Mouse (Mus musculus) heart, adult 11 months (tissue): Measurements from ENCODE around the gene Sorbs1.

ENCODE experiments used
- DNase-seq: peaks from one replicate; pipeline ENCODE4 v3.0.0; 2022

Sorbs1 gene

GRCm38 (mm10) chr19:40477445-40477941 lies 36.1 kb downstream of the Sorbs1 start:
- peak; percentile 97 for DNase-seq

DNA sequence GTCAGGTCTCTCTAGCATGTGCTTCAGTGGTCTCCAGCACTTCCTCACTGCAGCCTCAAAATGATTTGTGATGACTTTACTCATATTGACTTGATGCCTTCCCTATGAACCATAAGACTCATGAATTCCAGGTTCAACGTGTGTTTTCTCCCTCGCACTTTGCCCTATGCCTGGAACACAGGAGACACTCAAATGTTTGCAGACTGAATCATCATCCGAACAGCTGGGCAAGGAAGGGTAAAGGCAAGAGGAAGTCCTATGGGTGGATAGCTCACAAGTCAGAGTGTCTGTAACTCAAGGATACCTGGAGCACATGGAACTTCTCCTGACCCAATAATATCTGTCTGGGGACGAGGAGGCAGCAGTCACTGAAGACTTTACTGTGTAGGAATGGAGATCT lies 37.1 kb downstream of the Sorbs1 start:
- DNase-seq: no peak

DNA sequence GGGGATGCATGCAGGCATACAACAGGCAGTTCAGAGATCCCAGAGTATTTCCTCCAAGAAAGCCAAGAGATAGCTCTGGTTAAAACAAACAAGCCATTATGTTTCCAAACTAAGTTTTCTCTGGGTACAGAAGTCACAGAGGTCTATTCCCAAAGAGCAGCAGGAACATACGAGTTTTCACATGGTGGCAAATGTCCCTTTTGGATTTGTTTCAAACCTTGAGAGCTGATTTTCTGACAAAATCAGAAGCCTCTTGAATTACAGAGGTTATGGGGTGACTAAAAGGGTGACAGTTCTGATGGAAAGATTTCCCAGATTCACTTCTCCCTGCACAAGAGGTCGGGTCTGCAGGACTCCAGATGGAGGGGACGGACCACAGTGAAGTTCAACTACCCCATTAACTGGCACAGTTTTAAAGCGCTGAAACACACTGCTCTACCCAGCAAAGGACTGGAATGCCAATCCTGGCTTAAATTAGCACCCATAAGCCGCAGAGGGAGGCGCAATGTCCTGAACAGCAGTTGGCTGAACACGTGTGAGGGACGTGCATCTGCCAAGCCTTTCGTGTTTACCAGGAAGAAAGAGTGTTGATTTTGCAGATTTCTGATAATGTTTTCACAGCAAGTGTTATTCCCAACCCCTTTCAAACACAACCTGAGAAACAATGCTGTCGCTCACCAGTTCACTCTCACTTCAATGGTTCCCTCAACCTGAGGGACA lies 41.9 kb downstream of the Sorbs1 start:
- DNase-seq: peak; percentile 97

- DNase-seq: no peak
Measured at GRCm38 (mm10) chr19:40469792-40470191, 43.8 kb downstream of the Sorbs1 start.

DNA sequence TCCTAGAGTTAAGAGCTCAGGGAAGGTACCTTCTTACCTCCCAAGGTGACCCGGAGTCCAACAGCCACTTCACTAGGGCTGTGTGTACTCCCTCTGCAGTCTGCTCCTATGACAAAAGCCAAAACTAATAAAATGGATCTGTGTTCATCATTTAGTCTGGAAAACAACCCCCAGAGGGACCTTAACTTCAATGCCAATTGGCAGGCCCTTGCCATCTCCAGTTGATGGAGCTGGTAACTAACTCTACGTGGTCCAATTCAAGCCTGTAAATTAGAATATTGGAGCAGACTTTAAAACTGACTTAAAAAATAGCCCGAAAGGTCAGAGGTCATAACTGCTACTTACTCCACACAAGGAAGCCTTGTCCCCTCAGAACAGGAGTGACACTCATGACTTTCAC lies 45.3 kb downstream of the Sorbs1 start:
- no peak for DNase-seq

GRCm38 (mm10) chr19:40467810-40468209 lies 45.8 kb downstream of the Sorbs1 start:
- peak; percentile 96 for DNase-seq

DNA sequence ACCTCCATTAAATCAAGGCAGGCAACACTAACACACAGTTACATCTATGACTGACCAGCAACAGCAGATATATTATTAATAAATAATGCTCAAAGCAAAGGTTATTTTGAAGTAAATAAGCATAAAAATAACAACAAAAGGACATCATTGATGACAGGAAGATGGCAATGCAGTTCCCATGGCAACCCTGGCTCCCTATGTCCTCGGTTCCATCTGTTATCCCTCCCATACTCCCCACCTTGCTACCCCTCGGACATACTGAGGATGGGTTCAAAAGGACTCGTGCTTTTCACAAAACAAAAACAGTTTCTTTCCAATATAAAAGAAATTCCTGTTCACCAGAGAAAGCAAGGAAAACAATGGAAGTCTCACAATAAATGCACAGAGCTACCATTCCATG lies 48.2 kb downstream of the Sorbs1 start:
- DNase-seq: no peak

DNA sequence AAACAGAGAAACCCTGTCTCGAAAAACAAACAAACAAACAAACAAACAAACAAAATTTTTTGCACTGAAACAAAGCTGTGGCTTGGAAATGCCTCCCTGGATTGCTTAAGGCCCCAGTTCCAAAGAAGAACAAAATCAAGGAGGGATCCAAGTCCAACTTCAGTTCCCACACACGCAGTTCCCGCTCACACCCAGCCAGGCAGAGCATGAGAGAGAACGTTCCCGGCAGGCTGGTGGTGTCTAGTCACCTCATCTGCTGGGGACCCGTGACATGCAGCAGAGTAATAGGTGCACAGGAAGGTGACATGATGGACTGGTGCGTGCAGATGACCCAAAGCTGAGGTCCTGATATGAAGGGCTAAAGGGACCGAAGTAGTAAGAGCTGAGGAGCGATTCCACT lies 49.2 kb downstream of the Sorbs1 start:
- no peak for DNase-seq

DNA sequence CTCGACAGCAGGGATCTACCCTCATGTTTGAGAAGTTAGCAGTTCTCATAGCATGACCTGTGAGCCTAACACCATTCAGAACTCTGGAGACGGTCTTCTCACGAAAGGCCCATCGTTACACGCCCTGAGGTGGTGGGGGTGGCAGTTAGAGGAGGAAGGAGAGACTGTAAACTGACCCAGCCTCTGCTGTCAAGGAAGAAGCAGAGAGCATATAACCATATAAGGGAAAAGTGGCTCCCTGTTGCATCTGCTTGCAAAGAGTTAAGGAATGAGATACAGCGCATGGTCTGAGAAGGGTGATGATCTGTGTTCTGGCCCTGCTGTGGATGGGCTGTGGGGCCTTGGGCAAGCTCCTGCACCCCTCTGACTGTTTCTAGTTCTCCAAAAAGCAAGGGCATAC lies 50.7 kb downstream of the Sorbs1 start:
- no peak for DNase-seq

GRCm38 (mm10) chr19:40462481-40462880 lies 51.1 kb downstream of the Sorbs1 start:
- DNase-seq: no peak

- DNase-seq: no peak
Measured at GRCm38 (mm10) chr19:40461662-40462061, 51.9 kb downstream of the Sorbs1 start.

DNA sequence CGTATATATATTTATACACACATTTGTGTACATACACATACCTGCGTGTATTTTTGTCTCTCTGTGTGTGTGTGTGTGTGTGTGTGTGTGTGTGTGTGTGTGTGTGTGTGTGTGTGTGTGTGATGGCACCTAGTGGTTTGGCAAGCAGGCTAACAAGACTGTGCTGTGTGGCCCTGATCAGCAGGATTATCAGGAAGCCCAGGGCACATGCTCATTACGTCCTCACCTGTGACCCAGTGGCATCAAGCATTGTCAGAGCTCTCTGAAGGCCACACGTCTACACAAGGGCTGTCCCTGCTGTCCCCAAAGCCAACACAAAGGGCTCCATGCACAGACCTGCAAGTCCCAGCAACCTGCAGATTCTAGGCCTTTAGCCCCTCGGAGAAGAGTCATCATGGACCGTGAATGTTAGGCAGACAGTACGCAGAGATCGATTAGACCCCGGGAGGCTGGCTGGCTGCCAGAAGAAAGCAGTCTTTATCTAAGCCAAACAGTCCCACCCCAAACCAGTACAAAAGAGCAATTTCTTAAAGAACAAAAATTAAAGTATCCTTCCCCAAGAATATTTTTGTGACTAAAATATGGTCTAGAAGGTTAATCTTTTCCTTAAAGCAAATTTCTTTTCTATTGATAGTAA lies 52.6 kb downstream of the Sorbs1 start:
- no peak for DNase-seq

GRCm38 (mm10) chr19:40459338-40459737 lies 54.2 kb downstream of the Sorbs1 start:
- no peak for DNase-seq

GRCm38 (mm10) chr19:40458806-40459205 lies 54.8 kb downstream of the Sorbs1 start:
- no peak for DNase-seq

- DNase-seq: no peak
Measured at GRCm38 (mm10) chr19:40455248-40455647, 58.3 kb downstream of the Sorbs1 start.

DNA sequence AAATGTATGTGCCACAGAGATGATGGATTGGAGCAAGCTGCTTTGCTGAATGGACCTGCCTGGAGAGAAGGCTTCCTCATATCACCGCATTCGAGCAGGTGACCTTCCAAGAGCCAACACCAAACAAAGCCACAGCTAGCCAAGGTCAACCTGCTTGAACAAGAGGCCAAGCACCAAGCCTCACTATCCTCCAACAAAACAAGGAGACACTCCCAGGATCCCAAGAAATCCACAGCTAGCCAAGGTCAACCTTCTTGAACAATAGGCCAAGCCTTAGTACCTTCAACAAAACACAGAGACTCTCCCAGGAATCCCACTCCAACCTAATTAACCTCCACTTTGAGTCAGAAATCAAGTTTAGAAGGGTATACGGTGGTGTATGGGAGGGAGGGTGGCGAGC lies 59.5 kb downstream of the Sorbs1 start:
- DNase-seq: no peak

DNA sequence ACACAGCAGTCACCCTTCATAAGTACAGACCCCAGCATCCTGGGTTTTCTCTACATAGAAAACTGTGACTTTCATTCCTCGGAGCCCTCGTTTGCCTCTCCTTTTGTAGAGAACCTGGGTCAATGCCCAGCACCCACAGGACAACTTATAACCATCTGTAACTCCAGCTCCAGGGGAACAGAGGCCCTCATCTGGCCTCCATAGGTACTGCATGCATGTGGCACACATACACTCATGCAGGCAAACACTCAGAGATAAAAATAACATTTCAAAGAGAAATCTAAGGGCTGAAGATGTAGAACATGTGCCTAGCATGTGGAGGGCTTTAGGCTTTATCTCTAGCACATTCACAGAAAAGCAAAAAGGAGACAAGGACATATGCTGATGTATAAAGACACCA lies 61.4 kb downstream of the Sorbs1 start:
- DNase-seq: no peak

- no peak for DNase-seq
Measured at GRCm38 (mm10) chr19:40451307-40451706, 62.3 kb downstream of the Sorbs1 start.

- DNase-seq: no peak
Measured at GRCm38 (mm10) chr19:40446525-40446924, 67.1 kb downstream of the Sorbs1 start.

- peak; percentile 79 for DNase-seq
Measured at GRCm38 (mm10) chr19:40442377-40442776, 71.2 kb downstream of the Sorbs1 start.

DNA sequence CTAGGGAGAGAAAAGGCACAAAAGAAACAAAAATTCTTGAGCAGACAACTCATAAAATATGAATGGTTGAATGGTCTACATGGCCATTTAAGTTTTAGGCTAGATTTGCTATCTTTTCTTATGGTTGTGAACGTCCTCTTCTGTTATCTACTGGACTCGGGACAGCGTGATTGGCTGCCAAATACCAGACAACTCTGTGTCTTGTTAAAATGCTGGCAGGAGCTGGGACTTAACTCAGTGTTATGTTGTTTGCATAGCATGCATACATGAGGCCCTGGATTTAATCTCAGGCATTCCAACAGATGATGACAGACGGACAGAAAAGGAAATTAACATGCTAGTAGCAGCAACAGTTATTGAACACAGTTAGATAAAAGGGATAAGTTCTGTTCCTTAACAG lies 72.6 kb downstream of the Sorbs1 start:
- DNase-seq: peak; percentile 94

DNA sequence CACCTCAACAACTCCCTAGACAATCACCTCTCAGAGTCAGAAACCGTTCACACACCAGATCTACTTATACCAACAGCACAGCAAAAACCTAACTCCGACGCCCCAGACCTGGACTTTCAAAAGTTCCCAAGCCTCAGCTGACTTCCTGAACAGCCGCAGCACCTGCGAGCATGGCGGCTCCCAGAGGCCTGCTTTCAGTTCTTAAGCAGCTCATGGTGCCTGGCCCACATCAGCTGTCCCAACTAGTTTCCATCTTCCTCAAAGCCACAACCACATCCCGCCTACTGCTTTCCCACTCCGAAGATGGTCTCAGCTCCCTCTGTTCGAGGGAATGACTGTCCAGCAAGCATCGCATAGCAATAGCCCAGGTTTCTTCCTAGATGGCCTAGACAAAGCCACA lies 74.7 kb downstream of the Sorbs1 start:
- DNase-seq: peak; percentile 86

- DNase-seq: peak; percentile 98
Measured at GRCm38 (mm10) chr19:40437651-40438068, 75.9 kb downstream of the Sorbs1 start.

DNA sequence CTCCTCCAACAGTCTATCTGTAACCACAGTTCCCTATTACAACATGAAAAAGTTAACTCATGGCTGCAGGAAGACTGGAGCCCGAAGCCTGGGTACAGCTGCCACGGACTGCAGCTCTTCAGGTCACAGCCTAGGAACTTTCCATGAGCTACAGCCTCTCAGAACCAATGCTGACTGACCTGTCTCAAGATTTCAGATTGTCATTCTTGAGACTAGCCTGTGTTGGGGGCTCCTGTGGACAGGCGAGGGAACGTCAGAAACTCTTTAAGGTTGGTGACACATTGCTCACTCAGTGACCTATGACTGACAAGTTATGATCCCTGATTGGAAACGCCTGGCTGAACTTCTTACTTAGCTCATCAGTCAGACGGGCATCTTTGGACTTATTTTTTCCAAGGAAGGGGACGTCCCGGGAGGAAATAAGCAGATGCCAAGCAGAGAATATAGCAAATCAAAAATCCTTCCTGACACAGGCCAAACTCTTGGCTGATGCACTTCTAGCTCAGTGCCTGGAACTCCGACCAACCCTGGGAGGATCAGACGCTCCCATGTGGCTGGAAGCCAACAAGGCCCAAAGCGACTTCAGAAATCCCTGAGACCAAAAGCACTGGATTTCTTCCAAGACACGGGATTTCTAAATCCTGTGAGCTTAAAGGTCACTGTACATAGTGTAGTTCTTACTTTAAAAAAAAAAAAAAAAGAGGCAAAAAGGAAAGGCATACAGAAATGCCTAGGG lies 76.9 kb downstream of the Sorbs1 start:
- DNase-seq: peak; percentile 98
